Mouse (Mus musculus) 3134 (cell line): ENCODE data around the gene Ankrd7.
"Not testable (repeated sequence)": the region's sequence is repeated elsewhere in the genome, so short reads cannot be mapped to it uniquely, and the experiment has no call there.

Experiments
- DNase-seq: peaks from one replicate; pipeline ENCODE4 v3.0.0-alpha.2; 2011; ENCODE audit warnings: low spot score; ENCODE audit not compliant: insufficient read length; ENCODE audit errors: extremely low read depth

Ankrd7 gene

DNA sequence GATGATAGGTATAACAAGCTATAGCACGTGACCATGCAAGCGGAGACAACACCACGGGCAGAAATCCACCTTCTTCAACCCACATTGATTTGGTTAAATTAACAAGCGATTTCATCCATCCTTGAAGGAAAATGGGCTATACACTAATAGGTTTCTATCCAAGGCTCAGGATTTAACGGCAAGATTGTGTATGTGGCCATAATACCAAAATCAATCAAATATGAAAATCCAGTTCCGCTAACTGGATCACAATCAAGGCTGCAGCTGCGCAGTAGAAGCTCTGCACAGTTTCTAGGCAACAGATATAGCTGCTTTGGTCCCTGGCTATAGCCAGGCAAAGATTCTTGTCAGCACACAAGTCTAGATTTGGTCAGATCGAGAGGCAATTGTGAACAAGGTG, at the start of gene Ankrd7:
TSS of gene Ankrd7 (plus strand) at position 301 of the 400 bp plus-strand sequence.
- DNase-seq, result no peak

GRCm38 (mm10) chr6:18819343-18819742, 46.8 kb upstream of the Ankrd7 start:
- no peak for DNase-seq

DNA sequence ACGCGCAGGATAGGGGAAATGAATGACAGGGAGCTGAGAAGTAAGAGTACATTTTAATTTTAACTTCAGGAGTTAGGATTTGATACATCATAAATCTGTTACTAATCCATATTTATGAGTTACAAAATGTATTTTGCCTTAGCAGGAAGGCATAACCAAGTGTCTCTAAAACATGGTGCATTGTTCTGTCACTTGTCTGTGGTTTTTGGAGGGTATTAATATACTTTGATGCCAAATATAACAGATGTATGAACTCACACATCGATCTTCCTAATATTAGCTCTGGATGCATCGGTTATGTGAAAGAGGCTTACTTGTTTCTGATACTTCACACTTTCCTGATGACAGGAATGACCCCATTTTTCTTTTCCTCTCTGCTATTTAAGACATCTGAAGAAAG, 45.9 kb upstream of the Ankrd7 start:
- DNase-seq, result no peak

DNA sequence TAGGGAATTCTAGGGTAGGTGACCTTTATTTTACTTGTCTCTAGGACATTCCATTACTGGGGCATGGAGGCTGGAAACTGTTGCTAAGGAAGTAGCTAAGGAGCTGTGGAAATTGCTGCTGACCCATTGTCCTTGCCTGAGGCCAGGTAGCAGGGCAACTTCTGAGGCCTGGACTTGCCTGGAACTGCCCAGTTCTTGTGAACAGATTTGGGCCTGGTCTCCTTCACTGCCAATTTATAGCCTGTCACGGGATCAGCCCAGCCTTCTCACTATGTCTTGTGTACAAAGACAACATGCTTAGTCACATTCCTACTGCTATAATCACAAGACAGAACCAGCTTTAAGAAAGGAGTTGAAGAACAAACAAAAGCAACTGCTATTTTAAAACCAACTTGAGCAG, 43.3 kb upstream of the Ankrd7 start:
- DNase-seq, result peak; percentile 6

DNA sequence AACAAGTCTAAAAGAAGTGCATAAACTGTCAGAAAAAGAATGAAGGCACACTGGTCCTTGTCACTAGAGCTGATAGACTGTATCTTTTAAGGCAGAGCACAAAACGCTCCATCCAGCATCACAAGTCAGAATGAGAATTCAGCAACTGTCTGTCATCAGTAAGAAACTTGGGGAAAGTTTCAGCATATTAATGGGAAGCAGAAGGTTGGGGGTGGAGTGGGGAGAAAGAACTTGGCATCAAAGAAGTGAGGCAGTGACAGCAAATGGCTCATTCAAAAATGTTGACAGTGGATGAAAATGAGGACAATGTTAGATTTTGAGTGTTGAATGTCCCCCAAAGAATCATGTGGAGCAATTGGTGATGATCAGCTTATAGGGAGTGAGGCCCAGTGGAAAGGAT, 33.2 kb upstream of the Ankrd7 start:
- DNase-seq, result no peak

- not testable (repeated sequence) for DNase-seq
Observed at GRCm38 (mm10) chr6:18844529-18844928, 21.6 kb upstream of the Ankrd7 start.

GRCm38 (mm10) chr6:18845571-18845970, 20.5 kb upstream of the Ankrd7 start:
- DNase-seq, result not testable (repeated sequence)

- DNase-seq, result peak; percentile 96
Observed at GRCm38 (mm10) chr6:18848051-18848701, 17.9 kb upstream of the Ankrd7 start, which contains the start of gene Lsm8. Lsm8 (plus strand) TSS chr6:18848579.

GRCm38 (mm10) chr6:18848702-18849061, 17.4 kb upstream of the Ankrd7 start:
- no peak for DNase-seq

- no peak for DNase-seq
Observed at GRCm38 (mm10) chr6:18855323-18855722, 10.8 kb upstream of the Ankrd7 start.

- no peak for DNase-seq
Observed at GRCm38 (mm10) chr6:18856487-18857078, 9.5 kb upstream of the Ankrd7 start.

- no peak for DNase-seq
Observed at GRCm38 (mm10) chr6:18889030-18889429, 22.9 kb downstream of the Ankrd7 start.

- DNase-seq, result no peak
Observed at GRCm38 (mm10) chr6:18894142-18894541, 28.0 kb downstream of the Ankrd7 start.

GRCm38 (mm10) chr6:18907173-18907572, 41.1 kb downstream of the Ankrd7 start:
- no peak for DNase-seq

DNA sequence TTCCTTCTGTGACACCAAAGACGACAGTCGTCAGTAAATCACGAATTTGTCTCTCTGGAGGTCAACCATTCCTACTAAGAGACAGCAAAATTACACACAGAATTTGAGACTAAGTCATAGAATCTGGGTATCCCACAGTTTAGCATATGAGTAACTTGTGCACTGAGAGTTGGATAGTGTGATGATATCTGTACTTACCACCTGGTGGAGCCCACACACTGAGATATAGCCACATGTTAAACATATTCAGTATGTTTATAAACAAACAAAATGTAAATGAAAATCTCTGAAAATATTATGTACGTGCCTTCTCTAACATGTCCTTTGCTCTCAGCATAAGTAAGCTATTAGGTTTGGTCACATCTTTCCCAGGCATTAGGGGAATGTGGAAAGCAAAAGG, 47.1 kb downstream of the Ankrd7 start:
- DNase-seq, result no peak

DNA sequence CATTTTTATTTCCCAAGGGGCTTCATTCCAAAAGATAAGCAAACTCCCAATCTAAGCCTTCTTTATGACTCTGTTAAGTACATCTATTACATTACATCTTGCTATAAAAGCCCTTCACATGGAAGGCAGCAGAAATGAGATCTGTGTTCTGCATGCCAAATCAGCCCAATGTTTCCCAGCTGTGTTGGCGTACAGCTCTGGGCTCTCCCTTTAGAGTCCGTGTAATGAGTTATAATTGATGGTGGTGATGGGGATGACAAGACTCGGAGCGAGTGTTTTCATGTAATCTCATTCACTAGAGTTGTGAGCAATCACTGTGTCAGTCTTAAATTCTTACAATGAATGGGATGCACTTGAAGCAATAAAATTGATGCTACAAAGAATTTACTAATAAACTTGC, 49.9 kb downstream of the Ankrd7 start:
- no peak for DNase-seq

DNA sequence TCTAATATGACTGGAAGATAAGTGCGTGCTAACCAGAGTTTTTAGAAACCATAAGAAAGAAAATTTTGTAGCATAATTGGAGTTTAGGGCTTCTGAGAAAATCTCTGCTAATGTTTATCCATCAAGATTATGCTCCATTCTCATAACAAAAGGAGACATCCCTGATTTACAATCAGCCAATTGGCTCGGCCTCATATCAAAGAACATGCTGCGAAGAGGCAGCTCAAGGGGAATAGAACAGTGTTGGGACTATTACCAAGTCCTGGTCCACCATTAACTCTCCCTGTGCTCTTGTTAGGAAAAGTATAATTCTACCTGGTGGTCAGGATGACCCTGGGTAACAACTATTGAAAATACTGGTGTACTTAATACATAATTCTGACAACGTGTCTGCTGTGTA, 50.4 kb downstream of the Ankrd7 start:
- no peak for DNase-seq
